ENCODE assay signal across 27 mouse cellular contexts in genomic region chr13:77018851-77019250, GRCm38 (mm10).
"Had no signal": no experiment of that assay in that cellular context is flagged by ENCODE, and none has a peak within 500 bp of the region (broad histone marks: within the 10 kb centered on the region; RNA-seq: fewer than 3 reads in every experiment).

No protein-coding gene starts in this region.

- H3K9ac ChIP-seq: heart, embryonic 12.5 days; hindbrain, embryonic 12.5 days; hindbrain, embryonic 14.5 days; intestine, embryonic 15.5 days; limb, embryonic 12.5 days; liver, embryonic 13.5 days had no signal

- H3K4me2 ChIP-seq: heart, embryonic 12.5 days; hindbrain, embryonic 12.5 days; hindbrain, embryonic 14.5 days; intestine, embryonic 15.5 days; limb, embryonic 12.5 days; liver, embryonic 11.5 days; liver, embryonic 13.5 days had no signal

- H3K27me3 ChIP-seq: heart, embryonic 12.5 days; hindbrain, embryonic 12.5 days; intestine, embryonic 15.5 days; limb, embryonic 12.5 days; liver, embryonic 13.5 days had no signal

- DNase-seq: gastrocnemius, adult 2 months; gastrocnemius, postnatal 10 days; gastrocnemius, postnatal 25 days; heart, adult 18-20 months; heart, postnatal 10 days; heart, postnatal 4 days; kidney, adult 18-20 months; kidney, adult 8-10 months; kidney, postnatal 10 days; kidney, postnatal 25 days; kidney, postnatal 4 days; liver; liver, embryonic 13.5 days had no signal

- H3K4me3 ChIP-seq: gastrocnemius, adult 2 months; heart, embryonic 10.5 days; heart, embryonic 12.5 days; hindbrain, embryonic 10.5 days; hindbrain, embryonic 12.5 days; intestine, embryonic 15.5 days; layer of hippocampus, adult 2 months; left cerebral cortex, adult 2 months; limb, embryonic 10.5 days; limb, embryonic 12.5 days; liver, embryonic 13.5 days had no signal

- H3K9me3 ChIP-seq: heart, embryonic 10.5 days; heart, embryonic 12.5 days; hindbrain, embryonic 10.5 days; hindbrain, embryonic 12.5 days; intestine, embryonic 15.5 days; limb, embryonic 10.5 days; limb, embryonic 12.5 days; liver, embryonic 13.5 days had no signal

- H3K27ac ChIP-seq: gastrocnemius, adult 2 months; heart, embryonic 10.5 days; hindbrain, embryonic 10.5 days; hindbrain, embryonic 12.5 days; hindbrain, embryonic 14.5 days; intestine, embryonic 15.5 days; layer of hippocampus, adult 2 months; left cerebral cortex, adult 2 months; limb, embryonic 10.5 days; limb, embryonic 12.5 days; liver, embryonic 13.5 days had no signal

- H3K36me3 ChIP-seq: heart, embryonic 10.5 days; heart, embryonic 12.5 days; hindbrain, embryonic 10.5 days; hindbrain, embryonic 12.5 days; intestine, embryonic 15.5 days; limb, embryonic 10.5 days; limb, embryonic 12.5 days; liver, embryonic 13.5 days had no signal

- ATAC-seq: hindbrain, embryonic 16.5 days; inflammation-experienced regulatory T-cells, adult 6 months; intestine, embryonic 15.5 days; intestine, postnatal 0 days had no signal

- H3K4me1 ChIP-seq: heart, embryonic 10.5 days; heart, embryonic 12.5 days; hindbrain, embryonic 10.5 days; hindbrain, embryonic 12.5 days; intestine, embryonic 15.5 days; limb, embryonic 10.5 days; limb, embryonic 12.5 days; liver, embryonic 13.5 days had no signal
